Mouse (Mus musculus) forebrain, embryonic 13.5 days (tissue): ENCODE measurements around the gene Camk2b. TPM values are rescaled to one million over a fixed set of nuclear protein-coding genes. Genes with fewer than 3 reads are reported as not detected.
"Not testable (repeated sequence)": the region's sequence is repeated elsewhere in the genome, so short reads cannot be mapped to it uniquely, and the experiment has no call there.

ENCODE experiments used
- ATAC-seq: fragments of 200-750 bp; cut with Nextera tagmentation; 2 replicates; pipeline ENCODE4 v1.8.0; 2017
- H3K27ac ChIP-seq: fragments of 300-500 bp; sonication (generic); 2 replicates; pipeline ENCODE4 v1.5.1; 2015; ENCODE audit warnings: inconsistent platforms, mild to moderate bottlenecking, moderate library complexity
- H3K27me3 ChIP-seq: fragments of 300-500 bp; sonication (generic); 2 replicates; pipeline ENCODE4 v1.6.1; 2015; ENCODE audit warnings: mild to moderate bottlenecking, inconsistent platforms
- H3K36me3 ChIP-seq: fragments of 300-500 bp; sonication (generic); 2 replicates; pipeline ENCODE4 v1.6.1; 2015; ENCODE audit warnings: mild to moderate bottlenecking, inconsistent platforms; ENCODE audit not compliant: poor library complexity, severe bottlenecking
- H3K4me1 ChIP-seq: fragments of 300-500 bp; sonication (generic); 2 replicates; pipeline ENCODE4 v1.6.1; 2015; ENCODE audit warnings: inconsistent platforms
- H3K4me2 ChIP-seq: fragments of 300-500 bp; sonication (generic); 2 replicates; pipeline ENCODE4 v1.6.1; 2015; ENCODE audit warnings: inconsistent platforms, mild to moderate bottlenecking, moderate library complexity
- H3K4me3 ChIP-seq: fragments of 300-500 bp; sonication (generic); 2 replicates; pipeline ENCODE4 v1.5.1; 2015; ENCODE audit warnings: mild to moderate bottlenecking, inconsistent platforms
- H3K9ac ChIP-seq: fragments of 300-500 bp; sonication (generic); 2 replicates; pipeline ENCODE4 v1.6.1; 2015; ENCODE audit warnings: mild to moderate bottlenecking, inconsistent platforms
- H3K9me3 ChIP-seq: fragments of 300-500 bp; sonication (generic); replicated peaks from 2 replicates; pipeline ENCODE4 v1.6.1; 2016; ENCODE audit warnings: inconsistent platforms
- WGBS: fragments of 180-500 bp; shearing (Covaris S2); methylation state at CpG from one replicate; pipeline ENCODE4 v1.1.7; 2015; 5-methylcytosine and 5-hydroxymethylcytosine counted together
- polyA plus RNA-seq: library from polyadenylated mRNA; unstranded; fragments of >200 nt; fragmentation: Nextera tagmentation; extraction: Ambion mirVana; gene quantifications from 2 replicates; pipeline ENCODE4 v1.2.1, GENCODE M21; 2015

Gene Camk2b
- polyA plus RNA-seq, 1 experiment from 2014 or later = 26.1 TPM

DNA sequence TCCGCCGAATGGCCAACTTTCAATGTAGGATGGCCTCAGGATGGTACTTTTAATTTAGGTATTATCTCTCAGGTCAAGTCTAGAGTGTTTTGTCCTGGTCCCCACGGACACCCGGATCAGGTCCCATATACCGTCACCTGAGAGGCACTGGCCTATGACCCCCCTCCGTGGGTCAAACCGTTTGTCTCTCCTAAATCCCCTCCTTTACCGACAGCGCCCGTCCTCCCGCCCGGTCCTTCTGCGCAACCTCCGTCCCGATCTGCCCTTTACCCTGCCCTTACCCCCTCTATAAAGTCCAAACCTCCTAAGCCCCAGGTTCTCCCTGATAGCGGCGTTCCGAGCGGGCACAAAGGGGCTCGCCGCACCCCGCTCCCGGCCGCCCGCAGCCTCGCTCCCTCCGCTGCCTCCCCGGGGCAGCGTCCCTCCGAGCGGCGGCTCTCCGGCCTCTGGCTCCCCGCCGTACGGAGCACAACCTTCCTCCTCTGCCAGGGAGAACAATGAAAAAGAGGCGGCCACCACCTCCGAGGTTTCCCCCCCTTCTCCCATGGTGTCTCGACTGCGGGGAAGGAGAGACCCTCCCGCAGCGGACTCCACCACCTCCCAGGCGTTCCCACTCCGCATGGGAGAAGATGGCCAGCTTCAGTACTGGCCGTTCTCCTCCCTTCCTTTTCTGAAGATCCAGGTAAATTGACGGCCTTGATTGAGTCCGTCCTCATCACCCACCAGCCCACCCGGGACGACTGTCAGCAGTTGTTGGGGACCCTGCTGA is 59.0 kb downstream of the Camk2b start:
- H3K4me2 ChIP-seq = peak overlapping the region; percentile 58
- H3K27ac ChIP-seq, H3K9me3 ChIP-seq, H3K4me1 ChIP-seq, H3K36me3 ChIP-seq: not testable (repeated sequence)
- H3K27me3 ChIP-seq = peaks cover 20% of the 10 kb centered on the region
- peak; percentile 80 for ATAC-seq
- 4% methylated on average over 23 of the region's 49 CpGs for WGBS
- H3K9ac ChIP-seq = peak overlapping the region; percentile 43
- peak overlapping the region; percentile 42 for H3K4me3 ChIP-seq

DNA sequence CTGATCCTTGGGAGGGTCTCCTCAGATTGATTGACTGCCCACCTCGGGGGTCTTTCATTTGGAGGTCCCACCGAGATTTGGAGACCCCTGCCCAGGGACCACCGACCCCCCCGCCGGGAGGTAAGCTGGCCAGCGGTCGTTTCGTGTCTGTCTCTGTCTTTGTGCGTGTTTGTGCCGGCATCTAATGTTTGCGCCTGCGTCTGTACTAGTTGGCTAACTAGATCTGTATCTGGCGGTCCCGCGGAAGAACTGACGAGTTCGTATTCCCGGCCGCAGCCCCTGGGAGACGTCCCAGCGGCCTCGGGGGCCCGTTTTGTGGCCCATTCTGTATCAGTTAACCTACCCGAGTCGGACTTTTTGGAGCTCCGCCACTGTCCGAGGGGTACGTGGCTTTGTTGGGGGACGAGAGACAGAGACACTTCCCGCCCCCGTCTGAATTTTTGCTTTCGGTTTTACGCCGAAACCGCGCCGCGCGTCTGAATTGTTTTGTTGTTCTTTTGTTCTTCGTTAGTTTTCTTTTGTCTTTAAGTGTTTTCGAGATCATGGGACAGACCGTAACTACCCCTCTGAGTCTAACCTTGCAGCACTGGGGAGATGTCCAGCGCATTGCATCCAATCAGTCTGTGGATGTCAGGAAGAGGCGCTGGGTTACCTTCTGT is 59.7 kb downstream of the Camk2b start:
- H3K9ac ChIP-seq = peak overlapping the region; percentile 43; the same call in 1 of the 2 replicates

DNA sequence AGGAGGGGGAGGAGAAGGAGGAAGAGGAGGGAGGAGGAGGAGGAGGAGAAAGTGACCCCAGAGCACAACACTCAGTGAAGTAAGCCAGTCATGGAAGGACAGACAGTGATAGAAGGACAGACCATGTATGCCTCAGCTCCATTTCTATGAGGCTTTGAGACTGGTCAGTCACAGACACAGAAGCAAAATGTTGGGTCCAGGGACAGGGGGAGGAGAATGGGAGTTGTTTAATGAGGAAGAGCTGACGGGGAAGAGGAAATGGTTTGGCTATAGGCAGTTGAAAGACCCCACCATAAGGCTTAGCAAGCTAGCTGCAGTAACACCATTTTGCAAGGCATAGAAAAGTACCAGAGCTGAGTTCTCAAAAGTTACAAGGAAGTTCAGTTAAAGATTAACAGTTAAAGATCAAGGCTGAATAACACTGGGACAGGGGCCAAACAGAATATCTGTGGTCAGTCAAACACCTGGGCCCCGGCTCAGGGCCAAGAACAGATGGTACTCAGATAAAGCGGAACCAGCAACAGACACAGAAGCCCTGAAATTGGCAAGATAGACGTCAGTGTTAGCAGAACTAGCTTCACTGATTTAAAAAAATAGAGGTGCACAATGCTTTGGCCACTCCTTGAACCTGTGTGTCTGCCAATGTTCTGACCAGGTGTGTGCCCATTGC is 60.7 kb downstream of the Camk2b start:
- H3K4me2 ChIP-seq, H3K9me3 ChIP-seq, H3K9ac ChIP-seq, H3K4me1 ChIP-seq, ATAC-seq, H3K36me3 ChIP-seq, H3K27ac ChIP-seq, H3K4me3 ChIP-seq: not testable (repeated sequence)
- 42% methylated on average over 1 of the region's 4 CpGs for WGBS
- peaks cover 20% of the 10 kb centered on the region for H3K27me3 ChIP-seq

More for the DNA sequence above, 59.7 kb downstream of the Camk2b start:
- H3K36me3 ChIP-seq, H3K9me3 ChIP-seq, H3K27ac ChIP-seq, H3K4me1 ChIP-seq, ATAC-seq: not testable (repeated sequence)
- Histone ChIP-seq H3K4me3 (peak overlapping the region; percentile 42), H3K4me2 (peak overlapping the region; percentile 58), H3K27me3 (peaks cover 20% of the 10 kb centered on the region)
- WGBS = 3% methylated on average over 39 of the region's 44 CpGs

DNA sequence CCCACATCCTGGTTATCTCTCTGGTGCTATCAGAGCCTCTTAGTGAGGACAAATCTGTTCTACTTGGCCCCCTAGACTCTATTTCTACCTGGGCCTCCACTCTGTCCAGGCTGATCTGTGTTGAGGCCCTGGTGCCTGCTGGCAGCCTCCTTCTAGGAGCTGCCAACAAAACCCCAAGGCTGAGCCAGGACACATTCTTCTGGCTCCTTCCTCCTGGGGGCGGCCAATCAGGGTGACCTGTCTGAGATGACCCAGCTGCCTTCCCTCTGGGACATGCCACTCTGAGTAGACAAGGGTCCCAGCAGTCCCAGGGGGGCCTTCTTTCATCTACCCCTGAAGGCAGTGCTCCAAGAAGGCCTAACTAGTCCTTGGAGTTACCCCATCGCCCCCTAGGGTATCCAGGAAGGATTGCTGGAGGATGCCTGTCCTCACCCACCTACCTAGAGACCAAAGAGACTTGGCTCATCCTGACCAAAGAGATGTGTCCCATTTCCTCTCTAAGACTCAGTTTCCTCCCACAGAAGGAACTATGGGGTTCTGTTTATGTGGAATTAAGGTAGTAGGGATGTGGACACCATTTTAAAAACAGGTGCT is 63.0 kb downstream of the Camk2b start:
- H3K9me3 ChIP-seq = no peaks in the 10 kb centered on the region
- no peaks in the 10 kb centered on the region for H3K36me3 ChIP-seq
- H3K4me3 ChIP-seq = no peak overlapping the region
- H3K4me2 ChIP-seq = no peak overlapping the region
- H3K27ac ChIP-seq = no peak overlapping the region
- 55% methylated on average over 2 of the region's 2 CpGs for WGBS
- peaks cover 20% of the 10 kb centered on the region for H3K27me3 ChIP-seq
- H3K4me1 ChIP-seq = peaks cover 23% of the 10 kb centered on the region
- ATAC-seq = no peak
- H3K9ac ChIP-seq = no peak overlapping the region

DNA sequence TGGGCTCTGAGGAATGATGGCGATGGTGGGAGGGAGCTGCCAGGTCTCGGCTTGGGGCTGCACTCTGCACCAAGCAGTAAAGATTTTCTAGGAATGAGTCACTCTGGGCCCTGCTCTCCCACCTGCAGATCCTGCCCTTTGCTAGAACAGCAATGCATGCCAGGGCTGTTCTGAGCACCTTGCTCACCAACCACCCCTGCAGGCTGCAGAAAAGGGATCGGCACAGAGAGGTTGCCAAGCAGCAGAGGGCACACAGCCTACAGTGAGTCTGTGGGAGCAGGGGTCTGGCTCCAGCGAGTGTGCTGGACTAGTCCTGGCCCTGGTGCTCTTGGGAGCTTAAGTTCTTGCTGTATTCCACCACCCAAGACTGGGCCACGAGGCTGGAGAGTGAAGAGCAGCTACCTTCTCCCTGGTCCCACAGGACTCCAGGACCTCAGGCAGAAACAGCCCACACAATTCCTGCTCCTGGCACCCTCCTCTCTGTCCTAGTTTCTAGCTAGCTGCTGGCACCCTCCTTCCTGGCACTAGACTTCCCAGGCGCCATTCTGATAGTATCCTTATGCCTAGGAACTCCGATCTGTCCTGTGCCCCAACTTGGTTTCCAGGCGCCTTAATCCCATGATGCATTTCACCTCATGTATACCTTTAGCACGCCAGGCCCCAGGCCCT is 64.0 kb downstream of the Camk2b start:
- 80% methylated on average over 9 of the region's 9 CpGs for WGBS

DNA sequence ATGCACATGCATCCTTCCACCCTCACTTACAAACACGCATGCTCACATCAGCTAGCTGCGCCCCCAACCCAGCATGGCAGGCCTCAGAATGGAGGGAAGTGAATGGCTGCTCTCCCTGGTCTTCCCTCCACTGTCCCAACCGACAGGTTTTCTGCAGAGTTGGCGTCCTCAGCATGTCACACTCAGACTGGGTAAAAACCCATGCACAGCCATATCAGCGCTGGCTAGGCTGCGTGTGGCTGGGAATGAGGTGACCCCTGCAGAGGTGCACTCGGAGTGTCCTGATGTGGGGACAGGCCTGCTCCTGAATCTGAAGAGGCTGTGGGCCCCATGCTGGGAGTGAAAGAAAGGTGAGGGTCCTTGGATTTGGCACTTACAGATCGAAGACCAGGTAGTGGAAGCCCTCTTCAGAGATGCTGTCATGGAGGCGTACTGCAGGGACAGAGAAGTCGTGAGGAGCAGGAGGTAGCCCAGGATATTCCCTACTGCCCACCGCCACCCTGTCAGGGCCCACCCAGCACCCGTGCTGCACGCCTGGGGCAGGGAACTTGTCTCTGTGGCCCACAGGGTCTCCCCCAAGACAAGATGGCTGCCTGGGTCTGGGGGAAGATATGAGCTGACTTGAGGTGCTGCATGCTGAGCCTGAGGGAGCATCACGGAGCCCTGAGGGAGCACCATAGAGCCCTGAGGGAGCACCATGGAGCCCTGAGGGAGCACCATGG is 65.0 kb downstream of the Camk2b start:
- Histone ChIP-seq H3K9me3 (no peaks in the 10 kb centered on the region), H3K36me3 (no peaks in the 10 kb centered on the region), H3K27ac (no peak overlapping the region; the same call in 1 of the 2 replicates), H3K9ac (peak overlapping the region; percentile 27; the same call in 1 of the 2 replicates), H3K4me2 (no peak overlapping the region), H3K4me3 (no peak overlapping the region), H3K27me3 (peaks cover 20% of the 10 kb centered on the region), H3K4me1 (peaks cover 23% of the 10 kb centered on the region)
- WGBS = 77% methylated on average over 14 of the region's 14 CpGs
- peak; percentile 14; the same call in 1 of the 2 replicates for ATAC-seq

More for the DNA sequence above, 64.0 kb downstream of the Camk2b start:
- Histone ChIP-seq H3K9me3 (no peaks in the 10 kb centered on the region), H3K4me1 (peaks cover 23% of the 10 kb centered on the region), H3K36me3 (no peaks in the 10 kb centered on the region), H3K4me2 (no peak overlapping the region), H3K4me3 (no peak overlapping the region), H3K9ac (no peak overlapping the region), H3K27me3 (peaks cover 20% of the 10 kb centered on the region), H3K27ac (no peak overlapping the region)
- ATAC-seq = no peak

DNA sequence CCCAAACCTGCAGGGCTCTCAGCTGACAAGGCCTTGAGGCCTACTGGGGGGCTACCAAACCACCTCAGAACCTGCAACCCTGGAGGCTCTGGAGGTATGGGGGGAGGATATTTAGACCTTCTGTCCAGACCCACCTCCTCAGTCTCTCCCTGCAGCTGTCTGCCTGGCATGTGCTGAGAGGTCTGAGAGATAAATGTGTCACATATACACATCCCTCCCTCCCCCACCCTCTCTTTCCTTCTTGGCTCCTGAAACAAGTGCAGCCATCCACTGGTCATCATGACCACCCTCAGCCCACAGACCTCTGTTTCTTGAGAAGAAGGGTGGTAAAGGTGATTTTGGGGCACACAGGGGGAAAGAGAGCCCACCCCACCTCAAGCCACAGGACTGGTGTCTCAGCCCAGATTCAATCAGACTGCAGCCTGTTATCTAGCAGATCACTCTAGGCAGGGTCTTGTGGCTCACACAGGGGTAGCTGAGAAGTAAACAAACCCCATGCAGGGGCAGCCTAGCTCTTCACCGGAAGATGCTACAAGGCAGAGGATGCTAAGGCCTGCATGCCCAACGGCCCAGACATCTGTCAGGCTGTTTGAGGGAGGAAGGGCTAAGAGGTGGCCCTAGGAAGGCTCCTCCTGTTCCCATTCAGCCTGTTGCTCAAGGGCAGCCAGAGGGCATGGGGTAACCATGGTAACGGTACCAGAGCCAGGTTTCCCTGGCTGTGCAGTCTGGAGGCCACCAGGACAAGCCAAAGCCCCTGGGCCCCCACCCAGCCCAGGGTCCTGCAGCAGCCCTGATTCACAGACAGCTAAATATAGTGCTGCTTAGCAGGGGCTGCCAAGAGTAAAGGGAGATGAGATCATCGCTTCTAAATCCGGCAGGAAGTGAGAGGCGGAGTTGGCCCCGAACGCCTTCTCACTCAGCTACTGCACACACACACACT is 66.1 kb downstream of the Camk2b start:
- Histone ChIP-seq H3K9me3 (no peaks in the 10 kb centered on the region), H3K27me3 (peaks cover 20% of the 10 kb centered on the region), H3K9ac (peak overlapping the region; percentile 52), H3K4me1 (peaks cover 23% of the 10 kb centered on the region), H3K36me3 (no peaks in the 10 kb centered on the region), H3K4me3 (no peak overlapping the region), H3K4me2 (peak overlapping the region; percentile 5; the same call in 1 of the 2 replicates), H3K27ac (peak overlapping the region; percentile 68)
- 7% methylated on average over 8 of the region's 8 CpGs for WGBS
- ATAC-seq = peak; percentile 88

DNA sequence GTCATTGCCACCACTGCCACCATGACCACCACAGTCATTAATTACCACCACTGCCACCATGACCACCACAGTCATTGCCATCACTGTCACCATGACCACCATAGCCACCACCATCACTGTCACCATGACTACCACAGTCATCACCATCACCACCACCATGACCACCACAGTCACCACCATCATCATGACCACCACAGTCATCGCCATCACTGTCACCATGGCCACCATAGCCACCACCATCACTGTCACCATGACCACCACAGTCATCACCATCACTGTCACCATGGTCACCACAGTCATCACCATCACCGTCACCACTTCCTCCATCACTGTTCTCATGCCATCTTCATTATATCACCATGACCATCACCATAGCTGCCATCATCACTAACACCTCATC is 67.7 kb downstream of the Camk2b start:
- WGBS = 94% methylated on average over 2 of the region's 2 CpGs

DNA sequence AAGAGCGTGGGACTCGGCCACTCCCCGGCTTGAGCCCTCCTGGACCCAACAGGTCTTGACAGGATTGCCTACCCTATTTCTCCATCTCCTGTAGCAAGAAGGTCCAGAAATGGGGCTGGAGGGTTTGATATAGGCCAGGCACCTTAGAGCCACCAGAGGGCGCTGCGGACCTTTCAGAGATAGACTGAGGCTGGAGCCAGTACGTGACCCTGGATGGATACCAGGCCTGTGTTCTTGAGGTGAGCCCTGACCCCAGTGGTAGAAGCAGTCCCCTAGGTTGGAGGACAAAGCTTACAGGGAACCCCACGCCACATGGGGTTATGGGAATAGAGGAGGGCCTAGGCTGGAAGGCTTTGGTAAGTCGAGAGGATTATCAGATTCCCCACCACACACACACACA is 70.2 kb downstream of the Camk2b start:
- H3K9me3 ChIP-seq = no peaks in the 10 kb centered on the region
- 16% methylated on average over 8 of the region's 8 CpGs for WGBS
- no peak overlapping the region for H3K4me2 ChIP-seq
- no peak overlapping the region for H3K4me3 ChIP-seq
- peaks cover 18% of the 10 kb centered on the region for H3K4me1 ChIP-seq
- no peak overlapping the region for H3K27ac ChIP-seq
- ATAC-seq = peak; percentile 35; the same call in 1 of the 2 replicates
- H3K9ac ChIP-seq = no peak overlapping the region
- peaks cover 4% of the 10 kb centered on the region; the same call in 1 of the 2 replicates for H3K27me3 ChIP-seq
- no peaks in the 10 kb centered on the region for H3K36me3 ChIP-seq

More for the DNA sequence above, 67.7 kb downstream of the Camk2b start:
- no peak overlapping the region for H3K9ac ChIP-seq
- no peaks in the 10 kb centered on the region for H3K9me3 ChIP-seq
- H3K27ac ChIP-seq = no peak overlapping the region
- H3K4me3 ChIP-seq = no peak overlapping the region
- peaks cover 23% of the 10 kb centered on the region for H3K4me1 ChIP-seq
- peaks cover 4% of the 10 kb centered on the region; the same call in 1 of the 2 replicates for H3K27me3 ChIP-seq
- no peaks in the 10 kb centered on the region for H3K36me3 ChIP-seq
- no peak for ATAC-seq
- no peak overlapping the region for H3K4me2 ChIP-seq

DNA sequence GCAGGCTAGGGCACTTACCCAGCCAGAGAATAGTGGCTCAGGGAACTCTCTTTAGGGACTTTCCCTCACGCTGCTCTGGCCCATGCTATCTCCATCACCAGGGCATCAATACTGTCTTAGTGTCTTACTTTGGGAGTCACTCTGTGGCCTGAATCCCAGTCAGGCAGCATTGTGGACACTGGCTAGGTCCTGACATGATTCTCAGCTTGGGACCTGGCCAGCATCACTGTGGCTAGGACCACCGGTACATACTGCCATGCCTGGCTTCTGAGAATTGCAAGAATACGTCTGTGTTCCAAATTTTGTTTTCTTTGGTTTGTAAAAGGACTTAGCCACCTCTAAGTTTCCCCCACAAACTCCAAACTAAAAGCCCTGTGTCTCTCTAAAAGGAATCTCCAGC is 71.3 kb downstream of the Camk2b start:
- H3K27ac ChIP-seq = no peak overlapping the region
- no peaks in the 10 kb centered on the region for H3K9me3 ChIP-seq
- peaks cover 4% of the 10 kb centered on the region; the same call in 1 of the 2 replicates for H3K27me3 ChIP-seq
- WGBS = 92% methylated on average over 3 of the region's 3 CpGs
- no peak overlapping the region for H3K9ac ChIP-seq
- ATAC-seq = no peak
- no peak overlapping the region for H3K4me3 ChIP-seq
- peaks cover 7% of the 10 kb centered on the region for H3K4me1 ChIP-seq
- H3K4me2 ChIP-seq = no peak overlapping the region
- H3K36me3 ChIP-seq = no peaks in the 10 kb centered on the region
